Mouse (Mus musculus): ENCODE measurements around the gene Dnah14. TPM values are rescaled to one million over a fixed set of nuclear protein-coding genes. Genes with fewer than 3 reads are reported as not detected.

The Dnah14 gene
- not detected in 2 replicates for polyA plus RNA-seq (2012; ENCODE audit: low replicate concordance)

DNA sequence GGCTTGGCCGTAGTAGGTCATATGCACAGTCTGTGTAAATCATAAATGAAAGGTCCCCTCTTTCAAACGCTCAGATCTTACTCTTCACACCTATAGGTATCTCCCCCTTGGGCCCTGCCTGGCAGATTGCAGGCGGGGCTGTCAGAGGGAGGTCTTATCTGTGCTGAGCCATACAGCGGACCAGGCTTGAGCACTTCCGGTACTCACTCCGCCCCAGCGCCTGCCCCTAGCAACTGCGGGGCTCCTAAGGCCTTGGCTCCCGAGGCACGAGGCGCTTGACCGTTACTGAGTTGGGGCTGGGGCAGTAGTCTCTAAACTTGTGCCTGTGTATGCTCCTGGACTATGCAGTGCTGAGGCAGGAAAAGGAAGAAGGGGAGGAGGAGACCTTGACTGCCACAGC is at the start of gene Dnah14:
Dnah14 (plus strand) TSS at position 238 of the 400 bp plus-strand sequence.

GRCm38 (mm10) chr1:181842781-181843180 is 266.4 kb downstream of the Dnah14 start, which contains the start of gene Lbr:
Gene Lbr (minus strand): TSS chr1:181843046.

Other genes starting within 250 kb of the Dnah14 start
- not detected in 2 replicates for gene Cnih3, start 223.9 kb upstream of the Dnah14 start, polyA plus RNA-seq (2012; ENCODE audit: low replicate concordance)
- gene Ccdc121, start 65.1 kb upstream of the Dnah14 start, polyA plus RNA-seq (2012; ENCODE audit: low replicate concordance) = not detected in 2 replicates